Mouse (Mus musculus) erythroblast, embryonic 14.5 days (primary cell): ENCODE results near the gene Apoa4.

Source experiments
- GATA1 ChIP-seq: IDR thresholded peaks from 2 replicates; pipeline ENCODE4 v1.6.1; 2012; ENCODE audit warnings: low read length, inconsistent platforms, mixed read lengths
- TAL1 ChIP-seq: IDR thresholded peaks from 3 replicates; pipeline ENCODE4 v1.6.1; 2012; ENCODE audit warnings: low read length, inconsistent platforms, mixed read lengths

DNA sequence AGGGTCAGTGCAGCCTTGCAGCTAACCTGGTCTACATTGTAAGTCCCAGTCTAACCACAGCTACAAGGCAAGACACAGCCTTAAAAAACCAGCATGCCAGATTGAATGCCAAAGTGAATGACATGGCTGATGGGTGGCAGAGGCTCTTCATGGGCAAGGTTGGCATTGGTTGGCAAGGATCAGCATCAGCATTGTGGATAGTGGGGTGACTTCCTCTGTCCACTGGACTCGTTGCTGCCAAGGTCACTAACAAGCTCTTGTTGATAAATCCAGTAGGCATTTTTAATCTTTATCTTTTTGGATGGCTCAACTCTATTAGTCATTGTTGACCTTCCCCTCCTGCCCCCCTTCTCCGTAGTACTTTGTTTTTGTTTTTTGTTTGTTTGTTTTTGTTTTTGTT, 40.9 kb upstream of the Apoa4 start:
- TF ChIP-seq GATA1, result no peak
- TF ChIP-seq TAL1, result no peak
